Mouse (Mus musculus): ENCODE measurements around the gene Kdr.

DNA sequence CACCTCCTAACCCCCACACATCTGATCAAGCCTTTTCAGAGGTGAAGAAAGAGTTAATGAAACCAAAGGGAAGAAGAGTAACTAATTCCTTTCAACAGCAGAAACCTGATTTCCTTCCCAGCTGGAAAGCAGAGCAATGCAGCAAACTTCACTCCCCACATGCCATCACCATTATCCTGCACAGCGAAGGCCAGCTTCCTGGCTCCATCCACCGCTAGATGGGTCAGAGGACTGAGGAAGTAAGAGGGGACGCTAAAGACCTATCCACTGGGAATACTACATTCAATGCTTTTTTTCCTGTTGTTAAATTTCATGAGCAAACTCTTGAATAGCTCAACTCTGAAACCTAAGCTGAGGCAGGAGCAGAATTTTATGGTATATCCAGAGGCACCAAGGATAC, 8.4 kb downstream of the Kdr start:
- TF ChIP-seq POLR2A (IDR thresholded peaks at IDR 0.05; ENCODE audit: borderline replicate concordance, low read depth, low read length) (no peak), CTCF (IDR thresholded peaks at IDR 0.05; ENCODE audit: low read depth, low read length) (no peak)
